Mouse (Mus musculus): ENCODE measurements around the gene Gm10382. TPM values are rescaled to one million over a fixed set of nuclear protein-coding genes. Genes with fewer than 3 reads are reported as not detected.
A peak's percentile ranks its signal among the peaks of the same experiment; 100 is the strongest.

Gene Gm10382
- total and polyA plus RNA-seq, 3 experiments, result 0.65 to 0.96 TPM; not detected in 1

- TF ChIP-seq RAD21 (IDR thresholded peaks at IDR 0.05; ENCODE audit: low read depth, low read length), result no peak
- TF ChIP-seq NELFE (IDR thresholded peaks at IDR 0.05; ENCODE audit: low read depth, low read length), result no peak
- TF ChIP-seq ZKSCAN1 (IDR thresholded peaks at IDR 0.05; ENCODE audit: low read depth, low read length), result no peak
- no peak for TF ChIP-seq ZC3H11A (IDR thresholded peaks at IDR 0.05; ENCODE audit: low read depth, low read length)
- TF ChIP-seq EP300 (IDR thresholded peaks at IDR 0.05; ENCODE audit: low read depth in 1 of 2, low read length in 2 of 2), result peak; percentile 27 to 36; a peak in 1 of 4 replicates
- TF ChIP-seq SMC3 (IDR thresholded peaks at IDR 0.05; ENCODE audit: low read depth, low read length), result no peak
- TF ChIP-seq MEF2A (IDR thresholded peaks at IDR 0.05; ENCODE audit: extremely low read depth, insufficient replicate concordance, low read depth, low read length, poor library complexity, severe bottlenecking), result no peak
- peak; percentile 100 for TF ChIP-seq USF1 (IDR thresholded peaks at IDR 0.05; ENCODE audit: low read depth, low read length)
- TF ChIP-seq E2F4 (IDR thresholded peaks at IDR 0.05; ENCODE audit: borderline replicate concordance, low read depth, low read length), result no peak
- TF ChIP-seq BHLHE40 (IDR thresholded peaks at IDR 0.05; ENCODE audit: borderline replicate concordance, low read depth, low read length), result peak; percentile 65; the same call in 1 of the 2 replicates
- peak; percentile 90 for TF ChIP-seq TBP (IDR thresholded peaks at IDR 0.05; ENCODE audit: low read depth, low read length)
- TF ChIP-seq POLR2AphosphoS2 (IDR thresholded peaks at IDR 0.05; ENCODE audit: low read length), result no peak
- no peak; the same call in 1 of the 2 replicates for TF ChIP-seq ETS1 (IDR thresholded peaks at IDR 0.05; ENCODE audit: low read depth, low read length)
- peak; percentile 48; the same call in 1 of the 2 replicates for TF ChIP-seq SIN3A (IDR thresholded peaks at IDR 0.05; ENCODE audit: low read length)
- TF ChIP-seq POLR2AphosphoS5 (IDR thresholded peaks at IDR 0.05; ENCODE audit: borderline replicate concordance, low read depth, low read length), result no peak
- TF ChIP-seq ELF1 (IDR thresholded peaks at IDR 0.05; ENCODE audit: low read depth, low read length), result no peak
- TF ChIP-seq UBTF (IDR thresholded peaks at IDR 0.05; ENCODE audit: borderline replicate concordance, insufficient read depth, low read depth, low read length), result no peak
These were observed 37.2 kb upstream of the Gm10382 start (continued) for GRCm38 (mm10) chr5:125351939-125352338.

GRCm38 (mm10) chr5:125352781-125353294, 36.3 kb upstream of the Gm10382 start:
- peaks cover 2 to 20% of the 10 kb centered on the region in 2 experiments for H3K4me1 ChIP-seq (ENCODE audit: control insufficient read depth in 1 of 2, insufficient read depth in 2 of 2, low read length in 2 of 2)

More at GRCm38 (mm10) chr5:125352781-125353294, 36.3 kb upstream of the Gm10382 start:
- H3K79me2 ChIP-seq (ENCODE audit: control insufficient read depth, insufficient read depth, low read length, poor library complexity), result no peaks in the 10 kb centered on the region
- H3K36me3 ChIP-seq (ENCODE audit: control insufficient read depth in 1 of 2, insufficient read depth in 2 of 2, low read length in 2 of 2), result peaks cover 0 to 8% of the 10 kb centered on the region in 2 experiments; a peak in 2 of 4 replicates
- no peak overlapping the region for H3K4me3 ChIP-seq (ENCODE audit: control insufficient read depth in 1 of 2, insufficient read depth in 1 of 2, low read depth in 2 of 2, low read length in 2 of 2)
- H3K9ac ChIP-seq (ENCODE audit: control insufficient read depth, low read depth, low read length, poor library complexity, severe bottlenecking), result no peak overlapping the region
- TF ChIP-seq CTCF (IDR thresholded peaks at IDR 0.05 in 2 of 3, conservative IDR thresholded peaks at IDR 0.05 in 1 of 3; ENCODE audit: control insufficient read depth in 1 of 3, insufficient read depth in 1 of 3, low read depth in 2 of 3, low read length in 3 of 3, poor library complexity in 1 of 3, severe bottlenecking in 1 of 3) (peak; percentile 37 to 43 (median 41); a peak in 5 of 6 replicates), TAL1 (IDR thresholded peaks at IDR 0.05; ENCODE audit: low read length) (no peak)
- no peak overlapping the region for H3K27ac ChIP-seq (ENCODE audit: control insufficient read depth, low read depth, low read length)
- no peak for DNase-seq (ENCODE audit: low read depth, low spot score)
- H3K27me3 ChIP-seq (ENCODE audit: control insufficient read depth in 1 of 2, insufficient read depth in 2 of 2, low read length in 2 of 2), result no peaks in the 10 kb centered on the region
- no peaks in the 10 kb centered on the region for H3K9me3 ChIP-seq (replicated peaks; ENCODE audit: insufficient read depth, low read length)

Data from MEL (cell line).